Mouse (Mus musculus): ENCODE measurements around the gene Tmem175. TPM values are rescaled to one million over a fixed set of nuclear protein-coding genes. Genes with fewer than 3 reads are reported as not detected.

The Tmem175 gene
- polyA plus RNA-seq, 1 experiment from 2014 or later: 22.2 TPM

GRCm38 (mm10) chr5:108677605-108678295 is 48.2 kb downstream of the Tmem175 start:
- peak; percentile 70 for ATAC-seq (replicated peaks; ENCODE audit: insufficient number of reproducible peaks, low FRiP score, low TSS enrichment)
- WGBS (ENCODE audit: insufficient replicate concordance): 4% methylated on average over 25 of the region's 25 CpGs
- Histone ChIP-seq H3K27ac (ENCODE audit: low read depth, low read length) (peak overlapping the region; percentile 38), H3K27me3 (ENCODE audit: control insufficient read depth, insufficient read depth, low read length) (no peaks in the 10 kb centered on the region), H3K4me1 (ENCODE audit: control insufficient read depth, insufficient read depth, low read length) (peaks cover 17% of the 10 kb centered on the region), H3K4me3 (ENCODE audit: low read depth, low read length) (peak overlapping the region; percentile 40), H3K9ac (ENCODE audit: low read depth, low read length) (peak overlapping the region; percentile 64), H3K36me3 (ENCODE audit: control insufficient read depth, insufficient read depth, low read length) (no peaks in the 10 kb centered on the region), H3K4me2 (peak overlapping the region; percentile 79), H3K9me3 (replicated peaks; ENCODE audit: control insufficient read depth, low read length) (no peaks in the 10 kb centered on the region)

GRCm38 (mm10) chr5:108678296-108678854 is 48.8 kb downstream of the Tmem175 start:
- Histone ChIP-seq H3K27ac (ENCODE audit: low read depth, low read length) (no peak overlapping the region), H3K9ac (ENCODE audit: low read depth, low read length) (no peak overlapping the region), H3K9me3 (replicated peaks; ENCODE audit: control insufficient read depth, low read length) (no peaks in the 10 kb centered on the region), H3K27me3 (ENCODE audit: control insufficient read depth, insufficient read depth, low read length) (no peaks in the 10 kb centered on the region), H3K4me2 (no peak overlapping the region), H3K36me3 (ENCODE audit: control insufficient read depth, insufficient read depth, low read length) (no peaks in the 10 kb centered on the region), H3K4me1 (ENCODE audit: control insufficient read depth, insufficient read depth, low read length) (peaks cover 17% of the 10 kb centered on the region), H3K4me3 (ENCODE audit: low read depth, low read length) (no peak overlapping the region)
- 79% methylated on average over 6 of the region's 6 CpGs for WGBS (ENCODE audit: insufficient replicate concordance)
- no peak for ATAC-seq (replicated peaks; ENCODE audit: insufficient number of reproducible peaks, low FRiP score, low TSS enrichment)

- Histone ChIP-seq H3K36me3 (ENCODE audit: control insufficient read depth, insufficient read depth, low read length) (no peaks in the 10 kb centered on the region), H3K27ac (ENCODE audit: low read depth, low read length) (no peak overlapping the region), H3K4me3 (ENCODE audit: low read depth, low read length) (no peak overlapping the region), H3K4me1 (ENCODE audit: control insufficient read depth, insufficient read depth, low read length) (peaks cover 17% of the 10 kb centered on the region), H3K4me2 (no peak overlapping the region), H3K9ac (ENCODE audit: low read depth, low read length) (no peak overlapping the region), H3K27me3 (ENCODE audit: control insufficient read depth, insufficient read depth, low read length) (no peaks in the 10 kb centered on the region), H3K9me3 (replicated peaks; ENCODE audit: control insufficient read depth, low read length) (no peaks in the 10 kb centered on the region)
- WGBS (ENCODE audit: insufficient replicate concordance): 52% methylated on average over 3 of the region's 3 CpGs
- ATAC-seq (replicated peaks; ENCODE audit: insufficient number of reproducible peaks, low FRiP score, low TSS enrichment): no peak
Measured at GRCm38 (mm10) chr5:108679909-108680308, 50.3 kb downstream of the Tmem175 start.

- Histone ChIP-seq H3K9me3 (replicated peaks; ENCODE audit: control insufficient read depth, low read length) (no peaks in the 10 kb centered on the region), H3K27ac (ENCODE audit: low read depth, low read length) (no peak overlapping the region), H3K4me2 (no peak overlapping the region), H3K27me3 (ENCODE audit: control insufficient read depth, insufficient read depth, low read length) (no peaks in the 10 kb centered on the region), H3K9ac (ENCODE audit: low read depth, low read length) (no peak overlapping the region), H3K4me1 (ENCODE audit: control insufficient read depth, insufficient read depth, low read length) (peaks cover 17% of the 10 kb centered on the region), H3K4me3 (ENCODE audit: low read depth, low read length) (no peak overlapping the region), H3K36me3 (ENCODE audit: control insufficient read depth, insufficient read depth, low read length) (no peaks in the 10 kb centered on the region)
- ATAC-seq (replicated peaks; ENCODE audit: insufficient number of reproducible peaks, low FRiP score, low TSS enrichment): no peak
- WGBS (ENCODE audit: insufficient replicate concordance): 92% methylated on average over 6 of the region's 6 CpGs
Measured at GRCm38 (mm10) chr5:108680871-108681270, 51.3 kb downstream of the Tmem175 start.

- Histone ChIP-seq H3K4me1 (ENCODE audit: control insufficient read depth, insufficient read depth, low read length) (no peaks in the 10 kb centered on the region; the same call in 1 of the 2 replicates), H3K36me3 (ENCODE audit: control insufficient read depth, insufficient read depth, low read length) (no peaks in the 10 kb centered on the region), H3K4me3 (ENCODE audit: low read depth, low read length) (no peak overlapping the region), H3K4me2 (no peak overlapping the region), H3K9me3 (replicated peaks; ENCODE audit: control insufficient read depth, low read length) (no peaks in the 10 kb centered on the region), H3K9ac (ENCODE audit: low read depth, low read length) (no peak overlapping the region), H3K27me3 (ENCODE audit: control insufficient read depth, insufficient read depth, low read length) (0 out of 2 replicates have a peak, but pooled peaks cover 3% of the 10 kb centered on the region), H3K27ac (ENCODE audit: low read depth, low read length) (no peak overlapping the region)
- WGBS (ENCODE audit: insufficient replicate concordance): 70% methylated on average over 5 of the region's 5 CpGs
- no peak for ATAC-seq (replicated peaks; ENCODE audit: insufficient number of reproducible peaks, low FRiP score, low TSS enrichment)
Measured at GRCm38 (mm10) chr5:108689091-108689490, 59.5 kb downstream of the Tmem175 start.

- Histone ChIP-seq H3K4me3 (ENCODE audit: low read depth, low read length) (no peak overlapping the region), H3K4me1 (ENCODE audit: control insufficient read depth, insufficient read depth, low read length) (peaks cover 12% of the 10 kb centered on the region), H3K27me3 (ENCODE audit: control insufficient read depth, insufficient read depth, low read length) (0 out of 2 replicates have a peak, but pooled peaks cover 3% of the 10 kb centered on the region), H3K9ac (ENCODE audit: low read depth, low read length) (no peak overlapping the region), H3K4me2 (no peak overlapping the region), H3K9me3 (replicated peaks; ENCODE audit: control insufficient read depth, low read length) (no peaks in the 10 kb centered on the region), H3K36me3 (ENCODE audit: control insufficient read depth, insufficient read depth, low read length) (no peaks in the 10 kb centered on the region), H3K27ac (ENCODE audit: low read depth, low read length) (no peak overlapping the region)
- ATAC-seq (replicated peaks; ENCODE audit: insufficient number of reproducible peaks, low FRiP score, low TSS enrichment): no peak
- 58% methylated on average over 4 of the region's 4 CpGs for WGBS (ENCODE audit: insufficient replicate concordance)
Measured at GRCm38 (mm10) chr5:108691152-108691551, 61.6 kb downstream of the Tmem175 start.

- Histone ChIP-seq H3K27ac (ENCODE audit: low read depth, low read length) (no peak within 1 kb of the TSS), H3K27me3 (ENCODE audit: control insufficient read depth, insufficient read depth, low read length) (0 out of 2 replicates have a peak, but pooled peaks cover 3% of the 10 kb centered on the region), H3K4me3 (ENCODE audit: low read depth, low read length) (peak within 1 kb of the TSS; percentile 86), H3K36me3 (ENCODE audit: control insufficient read depth, insufficient read depth, low read length) (0 out of 2 replicates have a peak, but pooled peaks cover 1% of the 10 kb centered on the region), H3K4me2 (peak within 1 kb of the TSS; percentile 77), H3K4me1 (ENCODE audit: control insufficient read depth, insufficient read depth, low read length) (peaks cover 18% of the 10 kb centered on the region), H3K9me3 (replicated peaks; ENCODE audit: control insufficient read depth, low read length) (no peaks in the 10 kb centered on the region), H3K9ac (ENCODE audit: low read depth, low read length) (peak within 1 kb of the TSS; percentile 29; the same call in 1 of the 2 replicates)
- WGBS (ENCODE audit: insufficient replicate concordance): 2% methylated on average over 17 of the region's 18 CpGs
- no peak; the same call in 1 of the 2 replicates for ATAC-seq (replicated peaks; ENCODE audit: insufficient number of reproducible peaks, low FRiP score, low TSS enrichment)
Measured at GRCm38 (mm10) chr5:108692271-108692670, 62.7 kb downstream of the Tmem175 start, which contains the start of gene Fgfrl1. TSS of gene Fgfrl1 (plus strand) at chr5:108692382.

- peaks cover 24% of the 10 kb centered on the region for H3K4me1 ChIP-seq (ENCODE audit: control insufficient read depth, insufficient read depth, low read length)
Measured at GRCm38 (mm10) chr5:108693872-108694288, 64.3 kb downstream of the Tmem175 start.

More at GRCm38 (mm10) chr5:108693872-108694288, 64.3 kb downstream of the Tmem175 start:
- H3K9me3 ChIP-seq (replicated peaks; ENCODE audit: control insufficient read depth, low read length): no peaks in the 10 kb centered on the region
- peak overlapping the region; percentile 77 for H3K4me2 ChIP-seq
- peaks cover 5% of the 10 kb centered on the region; the same call in 1 of the 2 replicates for H3K36me3 ChIP-seq (ENCODE audit: control insufficient read depth, insufficient read depth, low read length)
- peak overlapping the region; percentile 86 for H3K4me3 ChIP-seq (ENCODE audit: low read depth, low read length)
- ATAC-seq (replicated peaks; ENCODE audit: insufficient number of reproducible peaks, low FRiP score, low TSS enrichment): peak; percentile 93
- 0 out of 2 replicates have a peak, but pooled peaks cover 3% of the 10 kb centered on the region for H3K27me3 ChIP-seq (ENCODE audit: control insufficient read depth, insufficient read depth, low read length)
- WGBS (ENCODE audit: insufficient replicate concordance): 1% methylated on average over 28 of the region's 43 CpGs
- H3K27ac ChIP-seq (ENCODE audit: low read depth, low read length): 0 out of 2 replicates have a peak overlapping the region, but pooled peaks have one; percentile 71
- H3K9ac ChIP-seq (ENCODE audit: low read depth, low read length): peak overlapping the region; percentile 79; the same call in 1 of the 2 replicates
